Mouse (Mus musculus) ovary, postnatal 10 days (tissue): ENCODE data around the gene Rbfox3.
A peak's percentile ranks its signal among the peaks of the same experiment; 100 is the strongest.

ENCODE experiments used
- DNase-seq: peaks from one replicate; pipeline ENCODE4 v3.0.0; 2022; ENCODE audit warnings: low spot score

The Rbfox3 gene

DNA sequence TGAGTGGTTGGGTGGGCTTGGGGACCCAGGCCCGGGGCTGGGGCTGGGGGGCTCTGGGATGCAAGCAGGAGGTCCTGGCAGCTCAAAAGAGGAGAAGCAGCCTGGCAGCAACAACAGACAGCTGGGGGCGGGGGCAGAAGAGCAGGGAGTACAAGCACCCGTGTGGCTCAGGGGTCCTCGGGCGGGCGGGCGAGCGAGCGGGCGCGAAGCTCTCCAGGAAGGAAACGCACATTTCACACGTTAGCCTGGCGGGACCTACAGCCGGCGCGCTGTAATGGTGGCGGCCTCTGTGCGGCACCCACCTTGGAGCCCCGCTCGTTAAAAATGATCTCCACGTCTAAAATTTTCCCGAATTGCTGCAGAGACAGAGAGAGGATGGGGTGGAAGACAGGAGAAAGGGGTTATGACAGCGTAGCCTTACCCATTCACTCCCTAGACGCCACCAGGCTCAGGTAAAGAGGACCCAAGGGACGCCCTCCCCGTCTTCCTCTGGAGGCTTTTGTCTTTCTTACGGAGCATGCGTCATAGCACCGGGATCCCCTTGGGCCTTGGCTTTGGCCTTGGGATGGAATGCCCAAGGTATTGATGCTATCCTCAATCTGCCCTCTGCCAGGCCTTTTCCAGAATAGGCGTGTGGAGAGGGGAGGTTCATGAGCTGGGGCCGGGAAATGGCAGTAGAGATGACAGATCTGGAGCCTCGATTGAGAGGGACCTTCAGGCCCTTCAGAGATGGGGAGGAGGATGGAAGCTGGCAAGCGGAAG lies 407.8 kb downstream of the Rbfox3 start:
- no peak for DNase-seq

DNA sequence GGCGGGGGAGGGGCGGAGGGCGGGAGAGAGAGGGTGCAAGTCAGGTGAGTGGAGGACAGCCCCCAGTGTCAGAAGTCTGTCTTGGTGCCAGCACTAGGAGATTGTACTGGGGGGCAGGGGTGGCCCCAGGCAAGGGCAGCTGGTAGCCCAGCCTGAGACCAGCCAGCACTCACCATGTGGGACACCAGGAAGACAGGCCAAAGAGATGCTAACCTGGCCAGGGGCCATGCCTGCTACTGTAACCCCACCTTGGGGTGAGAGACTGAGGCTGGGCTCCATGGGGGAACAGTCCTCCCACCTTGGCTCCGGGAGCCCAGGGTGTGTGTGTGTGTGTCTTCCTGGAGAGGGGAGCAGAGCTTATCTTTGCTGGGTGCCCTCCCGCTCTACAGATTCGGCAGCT lies 408.4 kb downstream of the Rbfox3 start:
- DNase-seq, result no peak

GRCm38 (mm10) chr11:118496066-118496689 lies 415.2 kb downstream of the Rbfox3 start:
- no peak for DNase-seq

DNA sequence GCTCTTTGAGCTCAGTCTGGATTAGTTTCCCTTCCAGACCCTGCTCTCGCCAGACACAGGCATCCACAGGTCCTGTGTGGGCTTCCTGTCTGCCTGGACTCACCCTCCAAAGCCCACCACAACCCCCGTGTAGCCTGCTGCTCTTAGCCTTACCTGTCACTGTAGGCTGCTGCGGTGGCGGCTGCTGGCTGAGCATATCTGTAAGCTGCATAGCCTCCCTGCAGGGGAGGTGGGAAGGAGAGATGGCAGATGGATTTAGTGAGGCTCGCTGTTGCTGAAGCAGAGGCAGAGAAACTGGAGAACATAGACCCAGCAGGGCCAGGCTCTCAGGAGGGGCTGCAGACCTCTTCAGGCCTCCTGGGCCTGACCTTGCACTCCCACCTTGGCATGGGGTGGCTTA lies 416.3 kb downstream of the Rbfox3 start:
- DNase-seq, result no peak

- no peak for DNase-seq
Measured at GRCm38 (mm10) chr11:118494001-118494737, 417.2 kb downstream of the Rbfox3 start.

DNA sequence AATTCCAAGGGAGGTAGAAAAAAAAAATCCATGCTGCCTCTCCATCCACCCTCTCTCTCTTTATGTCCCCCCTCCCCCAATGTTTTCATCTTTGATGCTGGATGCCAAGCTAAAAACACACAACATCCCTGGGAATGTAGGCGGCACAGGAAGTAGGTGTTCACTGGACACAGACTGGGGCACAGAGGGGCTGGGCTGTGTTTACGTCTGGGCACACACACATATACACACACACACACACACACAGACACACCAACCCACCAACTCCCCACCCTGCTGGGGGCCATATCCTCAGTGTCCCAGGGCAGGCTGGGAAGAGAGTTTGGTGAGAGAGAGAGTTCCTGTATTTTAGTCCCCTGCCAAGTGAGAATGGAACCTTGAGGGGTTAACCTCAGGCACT lies 417.9 kb downstream of the Rbfox3 start:
- DNase-seq, result no peak

- DNase-seq, result no peak
Measured at GRCm38 (mm10) chr11:118491230-118491629, 420.2 kb downstream of the Rbfox3 start.

GRCm38 (mm10) chr11:118490566-118491218 lies 420.7 kb downstream of the Rbfox3 start:
- DNase-seq, result peak; percentile 70

- no peak for DNase-seq
Measured at GRCm38 (mm10) chr11:118488907-118489270, 422.5 kb downstream of the Rbfox3 start.

GRCm38 (mm10) chr11:118488191-118488906 lies 423.0 kb downstream of the Rbfox3 start:
- no peak for DNase-seq

- DNase-seq, result no peak
Measured at GRCm38 (mm10) chr11:118486881-118487772, 424.3 kb downstream of the Rbfox3 start.

- DNase-seq, result no peak
Measured at GRCm38 (mm10) chr11:118486281-118486680, 425.1 kb downstream of the Rbfox3 start.

GRCm38 (mm10) chr11:118485780-118486179 lies 425.6 kb downstream of the Rbfox3 start:
- DNase-seq, result no peak

GRCm38 (mm10) chr11:118485338-118485737 lies 426.1 kb downstream of the Rbfox3 start:
- no peak for DNase-seq

- no peak for DNase-seq
Measured at GRCm38 (mm10) chr11:118484169-118484568, 427.2 kb downstream of the Rbfox3 start.

DNA sequence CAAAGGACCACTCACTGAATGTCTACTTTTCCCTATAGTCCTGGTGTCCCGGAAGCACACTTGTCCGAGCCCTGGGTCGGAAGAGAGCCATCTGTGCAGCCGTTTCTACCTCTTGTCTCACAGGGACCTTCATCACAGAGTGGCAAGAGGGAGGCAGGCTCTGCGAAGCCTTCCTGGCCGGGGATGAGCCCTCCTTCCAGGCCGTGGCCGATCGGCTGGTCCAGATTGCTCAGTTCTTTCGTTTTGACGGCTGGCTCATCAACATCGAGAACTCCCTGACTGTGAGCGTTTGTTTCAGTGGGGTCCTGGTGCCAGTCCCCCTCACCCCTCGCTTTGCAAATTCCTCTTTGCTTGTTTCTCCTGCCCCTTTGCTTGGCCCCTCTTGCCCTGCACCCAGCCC lies 429.6 kb downstream of the Rbfox3 start:
- no peak for DNase-seq

DNA sequence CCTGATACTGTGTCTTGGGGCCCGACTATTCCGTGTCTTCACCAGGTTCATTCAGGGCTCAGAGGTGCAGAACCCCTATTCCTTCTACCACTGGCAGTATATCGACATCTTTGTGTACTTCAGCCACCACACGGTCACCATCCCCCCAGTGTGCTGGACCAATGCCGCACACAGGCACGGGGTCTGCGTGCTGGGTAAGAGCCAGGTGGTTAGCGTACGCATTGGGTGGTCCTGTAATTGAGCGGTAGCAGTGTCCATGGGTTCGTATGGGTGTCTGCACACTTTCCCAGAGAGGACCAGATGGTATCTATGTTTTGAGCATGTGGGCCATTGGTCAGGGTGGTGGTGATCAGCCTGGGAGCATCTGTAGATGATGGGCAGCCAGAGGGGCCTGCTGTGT lies 430.2 kb downstream of the Rbfox3 start:
- no peak for DNase-seq

- no peak for DNase-seq
Measured at GRCm38 (mm10) chr11:118479776-118480175, 431.6 kb downstream of the Rbfox3 start.

DNA sequence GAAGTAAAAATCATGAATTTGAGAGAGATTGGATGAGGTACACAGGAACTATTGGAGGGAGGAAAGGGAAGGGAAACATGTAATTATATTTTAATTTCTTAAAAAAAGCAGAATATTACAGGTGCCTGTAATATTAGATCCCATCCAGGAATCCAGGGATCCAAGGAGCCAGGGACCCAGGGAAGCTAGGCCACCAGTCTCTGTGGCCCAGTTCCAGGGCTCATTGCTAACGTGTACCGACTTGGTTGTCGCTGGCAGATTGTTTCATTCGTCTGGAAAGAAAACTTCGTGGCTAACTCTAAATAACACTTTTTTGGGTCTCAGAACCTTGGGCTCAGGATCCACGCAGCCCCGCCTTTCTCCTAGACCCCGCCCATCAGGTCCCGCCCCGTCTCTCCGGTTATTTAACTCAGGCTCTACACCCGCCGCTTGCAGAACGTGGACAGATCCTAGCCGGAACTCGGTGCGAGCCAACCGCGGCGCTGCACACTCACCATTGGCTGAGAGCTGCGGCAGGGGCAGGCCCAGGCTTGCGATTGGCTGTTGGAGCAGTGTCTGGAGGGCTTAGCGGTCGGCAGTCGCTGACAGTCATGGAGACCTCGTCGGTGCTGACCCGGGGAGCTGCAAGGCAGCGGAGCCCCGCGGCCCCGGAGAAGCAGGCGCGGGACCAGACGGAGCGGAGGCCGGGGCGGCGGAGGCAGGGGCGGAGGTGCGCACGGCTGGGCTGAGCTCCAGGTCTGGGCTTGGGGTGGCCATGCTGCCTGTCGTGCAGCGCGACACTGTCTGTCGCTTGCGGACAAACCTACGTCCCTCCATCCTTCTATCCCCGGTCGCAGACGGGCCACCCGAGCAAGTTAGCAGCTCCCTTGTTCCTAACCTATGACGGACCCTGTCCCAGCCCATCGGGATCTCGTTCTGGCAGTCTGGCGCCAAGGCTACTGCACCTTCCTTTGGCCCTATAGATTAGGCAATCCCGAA lies 434.7 kb downstream of the Rbfox3 start, which contains the start of gene Engase:
Gene Engase (plus strand): TSS at position 434 of the 978 bp plus-strand sequence.
- peak; percentile 88 for DNase-seq
